Mouse (Mus musculus) neural tube, embryonic 14.5 days (tissue): ENCODE data around the gene Resp18. TPM values are rescaled to one million over a fixed set of nuclear protein-coding genes. Genes with fewer than 3 reads are reported as not detected.
A peak's percentile ranks its signal among the peaks of the same experiment; 100 is the strongest.

Experiments used
- ATAC-seq: fragments of 200-750 bp; cut with Nextera tagmentation; 2 replicates; pipeline ENCODE4 v1.8.0; 2017; ENCODE audit warnings: low read depth, mild to moderate bottlenecking, moderate TSS enrichment, moderate library complexity
- H3K27ac ChIP-seq: fragments of 300-500 bp; sonication (generic); 2 replicates; pipeline ENCODE4 v1.5.1; 2014; ENCODE audit warnings: low read depth, mild to moderate bottlenecking, control low read depth, low read length, moderate library complexity, mixed read lengths
- H3K27me3 ChIP-seq: fragments of 300-500 bp; sonication (generic); 2 replicates; pipeline ENCODE4 v1.6.1; 2014; ENCODE audit warnings: low read length; ENCODE audit not compliant: control insufficient read depth, insufficient read depth
- H3K36me3 ChIP-seq: fragments of 300-500 bp; sonication (generic); 2 replicates; pipeline ENCODE4 v1.6.1; 2014; ENCODE audit warnings: low read length, mixed read lengths; ENCODE audit not compliant: control insufficient read depth, insufficient read depth
- H3K4me1 ChIP-seq: fragments of 300-500 bp; sonication (generic); 2 replicates; pipeline ENCODE4 v1.6.1; 2014; ENCODE audit warnings: low read length; ENCODE audit not compliant: control insufficient read depth, insufficient read depth
- H3K4me2 ChIP-seq: fragments of 300-500 bp; sonication (generic); 2 replicates; pipeline ENCODE4 v1.6.1; 2014; ENCODE audit warnings: mild to moderate bottlenecking, low read depth, low read length, control low read depth
- H3K4me3 ChIP-seq: fragments of 300-500 bp; sonication (generic); 2 replicates; pipeline ENCODE4 v1.5.1; 2014; ENCODE audit warnings: low read depth, low read length, control low read depth, mixed read lengths
- H3K9ac ChIP-seq: fragments of 300-500 bp; sonication (generic); replicated peaks from 2 replicates; pipeline ENCODE4 v1.6.1; 2014; ENCODE audit warnings: low read depth, mild to moderate bottlenecking, control low read depth, low read length, mixed read lengths
- H3K9me3 ChIP-seq: fragments of 300-500 bp; sonication (generic); 2 replicates; pipeline ENCODE4 v1.6.1; 2016; ENCODE audit warnings: low read length; ENCODE audit not compliant: control insufficient read depth
- WGBS: fragments of 180-500 bp; shearing (Covaris S2); extraction: QIAGEN DNeasy Blood & Tissue Kit; methylation state at CpG from one replicate; pipeline ENCODE4 v1.1.7; 2014; 5-methylcytosine and 5-hydroxymethylcytosine counted together
- polyA plus RNA-seq: library from polyadenylated mRNA; unstranded; fragments of >200 nt; fragmentation: Nextera tagmentation; extraction: Ambion mirVana; gene quantifications from 2 replicates; pipeline ENCODE4 v1.2.1, GENCODE M21; 2014

The Resp18 gene
- polyA plus RNA-seq, 1 experiment from 2014 or later, result 254 TPM

DNA sequence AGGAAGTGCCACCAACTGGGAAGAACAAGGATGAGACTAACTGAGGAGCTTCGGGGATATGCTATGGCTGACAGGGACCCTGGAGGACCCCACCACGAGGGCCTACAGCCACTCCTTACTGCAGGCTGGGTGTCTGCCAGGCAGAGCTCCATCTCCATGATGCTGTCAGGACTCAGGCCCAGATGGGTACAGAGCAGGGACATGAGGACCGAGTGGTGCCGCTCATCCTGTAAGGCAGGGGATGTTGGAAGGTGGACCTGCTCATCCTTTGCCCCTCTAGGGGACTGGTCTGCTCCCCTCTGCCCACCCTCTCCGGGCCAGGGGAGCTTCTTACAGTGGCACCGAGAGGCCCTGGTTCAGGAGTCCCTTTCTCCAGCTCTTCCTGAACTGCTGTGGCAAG, 36.8 kb upstream of the Resp18 start:
- 90% methylated on average over 6 of the region's 6 CpGs for WGBS

DNA sequence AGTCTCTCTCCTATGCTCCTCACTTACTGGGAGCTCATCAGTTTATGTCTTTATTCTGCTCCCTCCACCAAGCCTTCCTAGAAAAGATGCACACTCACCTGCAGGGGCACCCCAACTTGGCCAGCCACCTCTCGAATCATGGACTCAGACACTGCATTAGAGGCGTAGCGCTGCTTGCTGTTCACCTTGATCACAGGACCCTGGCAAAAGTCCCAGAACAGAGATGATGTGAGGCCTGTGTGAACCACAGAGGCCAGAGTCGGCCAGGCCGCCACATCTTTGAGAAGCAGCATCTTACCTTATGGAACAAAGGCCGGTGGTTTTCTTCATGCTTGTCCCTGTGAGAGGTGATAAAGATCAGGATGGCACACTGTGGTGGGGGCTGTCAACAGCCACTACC, 33.5 kb upstream of the Resp18 start:
- Histone ChIP-seq H3K4me3 (no peak overlapping the region), H3K36me3 (peaks cover 53% of the 10 kb centered on the region), H3K4me2 (no peak overlapping the region), H3K4me1 (peaks cover 8% of the 10 kb centered on the region; the same call in 1 of the 2 replicates), H3K9ac (no peak overlapping the region), H3K27me3 (no peaks in the 10 kb centered on the region), H3K27ac (no peak overlapping the region), H3K9me3 (no peaks in the 10 kb centered on the region)
- no peak for ATAC-seq
- WGBS, result 98% methylated on average over 6 of the region's 6 CpGs

More for the DNA sequence above, 36.8 kb upstream of the Resp18 start:
- H3K27me3 ChIP-seq, result no peaks in the 10 kb centered on the region
- no peak overlapping the region for H3K4me3 ChIP-seq
- ATAC-seq, result no peak
- H3K4me2 ChIP-seq, result no peak overlapping the region
- peaks cover 38% of the 10 kb centered on the region for H3K36me3 ChIP-seq
- no peak overlapping the region for H3K9ac ChIP-seq
- H3K9me3 ChIP-seq, result no peaks in the 10 kb centered on the region
- H3K4me1 ChIP-seq, result peaks cover 8% of the 10 kb centered on the region; the same call in 1 of the 2 replicates
- no peak overlapping the region for H3K27ac ChIP-seq

DNA sequence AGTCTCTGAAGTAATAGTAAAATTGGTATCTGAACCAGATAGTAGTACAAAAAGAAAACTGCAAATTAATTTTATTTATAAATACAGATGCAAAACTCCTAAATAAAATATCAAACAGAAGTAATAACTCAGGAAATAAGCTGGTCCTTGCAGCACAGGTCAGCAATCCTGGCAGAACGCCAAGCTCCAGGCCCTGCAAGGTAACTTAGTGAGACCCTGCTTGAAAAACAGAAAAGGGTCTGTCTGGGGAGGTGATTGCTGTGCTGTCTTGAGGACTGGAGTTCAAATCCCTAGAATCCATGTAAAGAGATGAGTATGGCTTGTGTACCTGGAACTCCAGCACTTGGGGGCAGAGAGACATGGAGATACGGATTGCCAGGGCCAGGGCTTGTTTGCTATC, 26.4 kb upstream of the Resp18 start:
- ATAC-seq, result no peak
- Histone ChIP-seq H3K27ac (no peak overlapping the region), H3K36me3 (peaks cover 15% of the 10 kb centered on the region; the same call in 1 of the 2 replicates), H3K27me3 (no peaks in the 10 kb centered on the region), H3K4me1 (no peaks in the 10 kb centered on the region), H3K9ac (no peak overlapping the region), H3K9me3 (no peaks in the 10 kb centered on the region), H3K4me2 (no peak overlapping the region), H3K4me3 (no peak overlapping the region)
- 83% methylated on average over 2 of the region's 2 CpGs for WGBS

DNA sequence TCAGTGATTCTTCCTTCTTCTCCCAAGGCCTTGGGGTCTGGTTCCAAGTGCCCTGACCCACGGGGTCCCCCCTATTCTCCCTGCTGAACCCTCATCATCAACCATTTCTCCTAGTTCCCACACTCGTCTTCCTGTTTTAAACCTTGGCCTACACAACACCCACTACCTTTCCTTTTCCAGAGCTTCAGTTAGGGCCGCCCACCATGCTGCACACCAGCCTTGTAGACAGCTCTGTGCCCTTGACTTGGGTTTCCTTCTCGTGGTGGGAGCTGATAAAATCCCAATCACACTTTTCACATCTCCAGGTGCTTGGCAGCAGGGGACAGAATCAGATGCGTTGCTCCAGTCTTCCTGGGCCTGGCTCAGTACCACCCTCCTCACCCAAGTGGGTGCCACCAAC, 16.1 kb upstream of the Resp18 start:
- H3K4me3 ChIP-seq, result no peak overlapping the region
- no peak for ATAC-seq
- H3K9ac ChIP-seq, result no peak overlapping the region
- no peaks in the 10 kb centered on the region for H3K9me3 ChIP-seq
- no peak overlapping the region for H3K27ac ChIP-seq
- 82% methylated on average over 5 of the region's 5 CpGs for WGBS
- peaks cover 11% of the 10 kb centered on the region for H3K4me1 ChIP-seq
- no peaks in the 10 kb centered on the region for H3K36me3 ChIP-seq
- H3K27me3 ChIP-seq, result no peaks in the 10 kb centered on the region
- H3K4me2 ChIP-seq, result no peak overlapping the region

DNA sequence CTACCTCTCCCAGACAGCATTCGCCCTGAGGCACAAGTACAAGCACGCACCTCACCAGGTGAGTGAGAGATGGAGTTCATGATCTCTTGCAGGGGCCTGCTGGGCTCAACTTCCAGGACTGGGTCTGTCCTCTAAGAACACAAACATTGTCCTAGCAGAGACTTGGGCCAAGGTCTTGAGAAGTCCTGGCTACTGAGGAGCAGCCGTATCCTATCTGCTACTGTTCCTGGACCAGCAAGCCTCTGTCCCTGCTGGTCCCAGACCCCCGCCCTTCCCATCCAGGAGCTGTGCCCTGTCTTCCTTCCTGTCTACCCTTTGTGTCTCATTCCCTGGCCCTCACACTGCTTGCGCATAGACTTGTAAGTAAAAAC, 15.1 kb upstream of the Resp18 start:
- no peak for ATAC-seq
- no peaks in the 10 kb centered on the region for H3K9me3 ChIP-seq
- WGBS, result 83% methylated on average over 5 of the region's 5 CpGs

DNA sequence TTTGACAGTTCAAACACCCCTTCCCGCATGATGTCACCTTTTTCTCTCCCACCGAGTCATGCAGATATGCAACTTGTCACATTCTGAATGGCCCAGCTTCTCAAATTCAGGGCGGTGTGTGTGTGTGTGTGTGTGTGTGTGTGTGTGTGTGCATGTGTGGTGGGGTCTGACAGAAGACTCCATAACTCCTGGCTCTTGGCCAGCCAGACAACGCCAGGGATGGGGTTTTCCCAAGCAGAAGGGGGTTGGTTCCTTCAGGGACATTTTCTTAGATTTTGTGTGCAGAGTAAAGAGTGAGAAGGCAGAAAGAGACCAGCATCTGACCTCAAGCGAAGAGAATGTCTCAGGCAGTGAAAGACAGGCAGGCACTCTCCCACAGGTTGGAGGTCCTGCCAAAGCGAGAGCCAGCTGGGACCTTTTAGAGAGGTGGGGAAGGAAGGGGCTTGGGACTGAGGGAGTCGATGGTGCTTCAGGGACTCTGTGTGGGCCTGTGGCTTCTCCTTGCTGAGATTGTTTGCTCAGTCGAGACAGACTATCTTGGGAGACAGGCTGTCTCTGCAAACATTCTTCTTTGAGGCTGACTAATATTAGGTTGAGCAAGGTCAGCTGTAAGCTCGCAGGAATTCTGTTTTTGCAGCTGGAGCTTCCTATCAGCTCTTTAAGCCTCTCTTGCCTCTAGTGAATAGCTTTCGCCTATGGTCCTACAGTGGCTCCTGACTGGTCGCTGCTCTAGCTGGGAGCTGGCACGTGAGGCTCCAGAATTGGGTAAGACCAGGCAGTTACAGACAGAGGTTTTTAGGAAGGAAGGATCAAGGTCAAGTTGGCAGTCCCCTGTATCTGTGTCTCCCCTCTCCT, 14.5 kb upstream of the Resp18 start:
- no peak overlapping the region for H3K27ac ChIP-seq
- no peaks in the 10 kb centered on the region for H3K27me3 ChIP-seq
- peaks cover 22% of the 10 kb centered on the region for H3K4me1 ChIP-seq
- H3K36me3 ChIP-seq, result no peaks in the 10 kb centered on the region
- ATAC-seq, result no peak
- no peaks in the 10 kb centered on the region for H3K9me3 ChIP-seq
- no peak overlapping the region for H3K4me2 ChIP-seq
- H3K4me3 ChIP-seq, result no peak overlapping the region
- no peak overlapping the region for H3K9ac ChIP-seq
- WGBS, result 63% methylated on average over 12 of the region's 12 CpGs

More for the DNA sequence above, 15.1 kb upstream of the Resp18 start:
- Histone ChIP-seq H3K4me1 (peaks cover 21% of the 10 kb centered on the region), H3K4me3 (no peak overlapping the region), H3K9ac (no peak overlapping the region), H3K27me3 (no peaks in the 10 kb centered on the region), H3K36me3 (no peaks in the 10 kb centered on the region), H3K27ac (no peak overlapping the region), H3K4me2 (no peak overlapping the region)

DNA sequence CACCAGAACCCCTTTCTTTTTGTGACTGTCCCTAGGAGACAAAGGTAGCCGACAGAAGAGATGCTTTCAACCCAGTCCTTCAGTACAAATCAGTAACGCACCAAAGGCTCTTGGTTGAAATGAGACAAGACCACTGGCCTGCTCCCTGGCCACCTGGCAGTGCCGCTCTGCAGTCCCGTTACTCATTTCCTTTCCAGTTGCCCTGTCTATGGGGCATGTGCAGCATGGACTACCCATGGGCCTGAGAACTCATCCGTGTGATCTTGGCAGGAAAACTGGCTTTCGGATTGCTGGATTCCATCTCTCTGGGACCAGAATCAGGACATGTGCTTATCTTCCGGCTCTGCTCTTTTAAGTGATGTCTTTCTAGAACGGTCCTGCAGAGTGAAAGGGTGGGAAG, 13.1 kb upstream of the Resp18 start:
- H3K4me2 ChIP-seq, result no peak overlapping the region
- no peak overlapping the region for H3K4me3 ChIP-seq
- H3K9ac ChIP-seq, result no peak overlapping the region
- H3K27me3 ChIP-seq, result no peaks in the 10 kb centered on the region
- no peak overlapping the region for H3K27ac ChIP-seq
- H3K4me1 ChIP-seq, result peaks cover 22% of the 10 kb centered on the region
- no peak for ATAC-seq
- 83% methylated on average over 8 of the region's 8 CpGs for WGBS
- H3K9me3 ChIP-seq, result no peaks in the 10 kb centered on the region
- no peaks in the 10 kb centered on the region for H3K36me3 ChIP-seq

DNA sequence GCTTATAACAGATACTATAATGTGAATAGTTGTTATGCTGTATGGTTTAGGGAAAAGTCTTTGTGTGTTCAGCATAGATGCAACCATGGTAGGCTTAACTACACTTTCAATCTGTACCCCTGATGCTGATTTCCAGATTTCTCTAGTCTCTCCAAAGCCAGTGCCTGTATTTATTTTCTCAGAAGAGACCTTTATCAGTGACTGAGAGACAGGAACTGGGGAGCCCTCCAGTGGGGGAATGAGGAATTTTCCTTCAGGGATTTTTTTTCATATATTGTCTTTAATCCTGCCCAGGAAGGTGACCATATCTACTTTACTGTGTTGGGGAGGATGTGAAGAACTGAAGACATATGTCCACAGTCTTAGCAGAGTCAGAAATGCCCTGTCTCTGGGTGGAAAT, 12.4 kb upstream of the Resp18 start:
- H3K4me2 ChIP-seq, result no peak overlapping the region
- H3K27me3 ChIP-seq, result no peaks in the 10 kb centered on the region
- no peak overlapping the region for H3K9ac ChIP-seq
- no peaks in the 10 kb centered on the region for H3K36me3 ChIP-seq
- H3K9me3 ChIP-seq, result no peaks in the 10 kb centered on the region
- H3K4me3 ChIP-seq, result no peak overlapping the region
- H3K4me1 ChIP-seq, result peaks cover 22% of the 10 kb centered on the region
- H3K27ac ChIP-seq, result no peak overlapping the region; the same call in 1 of the 2 replicates
- no peak for ATAC-seq

DNA sequence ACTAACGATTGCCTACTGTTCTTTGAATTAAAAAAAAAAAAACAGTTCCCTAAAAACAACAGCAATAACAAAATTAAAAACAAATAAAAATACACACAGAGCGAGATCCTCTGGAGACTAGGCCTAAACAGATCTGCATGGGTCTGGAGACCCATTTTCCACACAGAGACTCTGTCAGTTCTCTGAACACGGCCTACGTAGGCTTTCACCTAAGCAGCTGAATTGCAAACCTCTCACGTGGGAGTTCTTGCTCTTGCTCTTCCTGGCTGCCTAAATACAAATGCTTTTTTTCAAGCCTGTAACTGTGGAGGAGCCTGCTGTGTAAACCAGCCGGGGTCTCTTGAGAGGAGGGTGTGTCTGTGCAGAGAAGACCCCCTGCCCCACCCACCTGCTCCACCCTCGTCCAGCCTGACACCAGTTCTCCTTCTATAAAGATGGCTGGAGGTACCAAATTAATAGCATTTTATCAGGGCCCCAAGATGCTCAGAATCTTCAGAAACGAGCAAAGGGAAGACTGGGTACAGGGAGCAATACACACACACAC, 11.7 kb upstream of the Resp18 start:
- Histone ChIP-seq H3K9me3 (no peaks in the 10 kb centered on the region), H3K36me3 (no peaks in the 10 kb centered on the region), H3K4me2 (peak overlapping the region; percentile 20; the same call in 1 of the 2 replicates), H3K27me3 (no peaks in the 10 kb centered on the region), H3K27ac (peak overlapping the region; percentile 78), H3K4me3 (no peak overlapping the region), H3K9ac (no peak overlapping the region), H3K4me1 (peaks cover 22% of the 10 kb centered on the region)
- 24% methylated on average over 8 of the region's 8 CpGs for WGBS
- ATAC-seq, result no peak
